Mouse (Mus musculus): ENCODE results near the gene Crygs.

The Crygs gene

GRCm38 (mm10) chr16:22765531-22765930 is 45.8 kb downstream of the Crygs start:
- DNase-seq (ENCODE audit: low read depth, low spot score): no peak
- 0 out of 2 replicates have a peak, but pooled peaks cover 1% of the 10 kb centered on the region for H3K27me3 ChIP-seq (ENCODE audit: control insufficient read depth, insufficient read depth, low read length, poor library complexity, severe bottlenecking)
- no peaks in the 10 kb centered on the region for H3K36me3 ChIP-seq (ENCODE audit: control insufficient read depth, insufficient read depth, low read length, poor library complexity, severe bottlenecking)
